Mouse (Mus musculus) liver, adult 2 months (tissue): Measurements from ENCODE around the gene Asphd1.

ENCODE experiments used
- CTCF ChIP-seq: fragments of 200-500 bp; IDR thresholded peaks from 2 replicates; pipeline ENCODE4 v1.5.1; 2011; ENCODE audit warnings: low read depth, low read length, control low read depth
- POLR2A ChIP-seq: fragments of 200-500 bp; IDR thresholded peaks from 2 replicates; pipeline ENCODE4 v1.6.1; 2011; ENCODE audit warnings: low read length, control low read depth; ENCODE audit not compliant: insufficient read depth; ENCODE audit errors: extremely low read depth

DNA sequence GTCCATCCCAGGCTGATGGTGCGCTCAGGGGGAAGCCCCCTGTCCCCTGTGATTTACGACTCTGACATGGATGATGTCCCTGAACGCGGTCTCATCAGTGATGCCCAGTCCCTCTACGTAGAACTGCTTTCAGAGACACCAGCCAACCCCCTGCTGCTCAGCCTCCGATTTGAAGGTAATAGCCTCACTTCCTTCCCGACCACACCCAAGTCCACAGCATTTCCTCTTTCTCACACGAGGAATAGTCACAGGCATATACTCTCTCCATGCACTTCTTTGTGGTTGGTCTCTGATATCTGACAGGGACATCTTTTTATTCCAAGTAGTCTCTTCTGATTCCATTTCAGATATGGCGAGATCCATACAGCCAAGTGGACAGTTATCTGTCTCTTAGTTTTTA, 10.4 kb upstream of the Asphd1 start:
- TF ChIP-seq POLR2A (no peak), CTCF (no peak)
